Mouse (Mus musculus): ENCODE measurements around the gene Dnaja3. TPM values are rescaled to one million over a fixed set of nuclear protein-coding genes. Genes with fewer than 3 reads are reported as not detected.

Dnaja3 gene
- polyA plus RNA-seq (2015; fragmentation: Nextera tagmentation; extraction: Ambion mirVana): 73.1 and 76.6 TPM in 2 replicates

GRCm38 (mm10) chr16:4639831-4640237 is at the start of gene Dnaja3, which contains the start of gene Vasn:
Gene Dnaja3, plus strand, starts transcription at chr16:4639989.
Gene Vasn, plus strand, starts transcription at chr16:4639941.
- peak within 1 kb of the TSS; percentile 83 for H3K4me3 ChIP-seq (replicated peaks; ENCODE audit: low read length)
- ATAC-seq (ENCODE audit: insufficient read depth, low FRiP score): peak; percentile 90
- 2% methylated on average over 22 of the region's 22 CpGs for WGBS
- no peaks in the 10 kb centered on the region for H3K36me3 ChIP-seq (ENCODE audit: control insufficient read depth, insufficient read depth, low read length)
- H3K4me2 ChIP-seq (ENCODE audit: low read depth, low read length): peak within 1 kb of the TSS; percentile 78
- H3K9me3 ChIP-seq (replicated peaks; ENCODE audit: control insufficient read depth, low read length): no peaks in the 10 kb centered on the region
- no peaks in the 10 kb centered on the region for H3K27me3 ChIP-seq (ENCODE audit: control insufficient read depth, insufficient read depth, low read length)
- peaks cover 46% of the 10 kb centered on the region for H3K4me1 ChIP-seq (ENCODE audit: control insufficient read depth, insufficient read depth, low read length)
- peak within 1 kb of the TSS; percentile 97 for H3K27ac ChIP-seq (ENCODE audit: low read length)
- peak within 1 kb of the TSS; percentile 89 for H3K9ac ChIP-seq (ENCODE audit: low read length)

GRCm38 (mm10) chr16:4590236-4590635 is 49.6 kb upstream of the Dnaja3 start:
- 94% methylated on average over 9 of the region's 9 CpGs for whole genome bisulfite sequencing
- no peaks in the 10 kb centered on the region for H3K27me3 ChIP-seq (ENCODE audit: control insufficient read depth, insufficient read depth, low read length)
- H3K9me3 ChIP-seq (replicated peaks; ENCODE audit: control insufficient read depth, low read length): no peaks in the 10 kb centered on the region
- no peak for ATAC-seq (ENCODE audit: insufficient read depth, low FRiP score)
- no peak overlapping the region for H3K4me3 ChIP-seq (replicated peaks; ENCODE audit: low read length)
- H3K9ac ChIP-seq (ENCODE audit: low read length): no peak overlapping the region
- peaks cover 4% of the 10 kb centered on the region; the same call in 1 of the 2 replicates for H3K36me3 ChIP-seq (ENCODE audit: control insufficient read depth, insufficient read depth, low read length)
- H3K4me2 ChIP-seq (ENCODE audit: low read depth, low read length): no peak overlapping the region
- H3K27ac ChIP-seq (ENCODE audit: low read length): no peak overlapping the region
- peaks cover 28% of the 10 kb centered on the region for H3K4me1 ChIP-seq (ENCODE audit: control insufficient read depth, insufficient read depth, low read length)

GRCm38 (mm10) chr16:4592909-4593875 is 46.6 kb upstream of the Dnaja3 start:
- Histone ChIP-seq H3K9me3 (replicated peaks; ENCODE audit: control insufficient read depth, low read length) (no peaks in the 10 kb centered on the region), H3K27me3 (ENCODE audit: control insufficient read depth, insufficient read depth, low read length) (no peaks in the 10 kb centered on the region), H3K4me3 (replicated peaks; ENCODE audit: low read length) (peak overlapping the region; percentile 80), H3K27ac (ENCODE audit: low read length) (peak overlapping the region; percentile 91), H3K36me3 (ENCODE audit: control insufficient read depth, insufficient read depth, low read length) (peaks cover 4% of the 10 kb centered on the region; the same call in 1 of the 2 replicates), H3K4me2 (ENCODE audit: low read depth, low read length) (peak overlapping the region; percentile 63), H3K4me1 (ENCODE audit: control insufficient read depth, insufficient read depth, low read length) (peaks cover 45% of the 10 kb centered on the region), H3K9ac (ENCODE audit: low read length) (peak overlapping the region; percentile 93)
- WGBS: 12% methylated on average over 32 of the region's 32 CpGs
- ATAC-seq (ENCODE audit: insufficient read depth, low FRiP score): no peak

GRCm38 (mm10) chr16:4593971-4594813 is 45.6 kb upstream of the Dnaja3 start, which contains the start of gene Glis2:
Gene Glis2, plus strand, starts transcription at chr16:4594713.
- H3K4me1 ChIP-seq (ENCODE audit: control insufficient read depth, insufficient read depth, low read length): peaks cover 55% of the 10 kb centered on the region
- no peaks in the 10 kb centered on the region for H3K9me3 ChIP-seq (replicated peaks; ENCODE audit: control insufficient read depth, low read length)
- H3K4me3 ChIP-seq (replicated peaks; ENCODE audit: low read length): peak within 1 kb of the TSS; percentile 80
- peak; percentile 89 for ATAC-seq (ENCODE audit: insufficient read depth, low FRiP score)
- H3K36me3 ChIP-seq (ENCODE audit: control insufficient read depth, insufficient read depth, low read length): peaks cover 4% of the 10 kb centered on the region; the same call in 1 of the 2 replicates
- no peaks in the 10 kb centered on the region for H3K27me3 ChIP-seq (ENCODE audit: control insufficient read depth, insufficient read depth, low read length)
- 1% methylated on average over 33 of the region's 74 CpGs for WGBS
- peak within 1 kb of the TSS; percentile 91 for H3K27ac ChIP-seq (ENCODE audit: low read length)
- peak within 1 kb of the TSS; percentile 63 for H3K4me2 ChIP-seq (ENCODE audit: low read depth, low read length)
- peak within 1 kb of the TSS; percentile 93 for H3K9ac ChIP-seq (ENCODE audit: low read length)

- Histone ChIP-seq H3K4me3 (replicated peaks; ENCODE audit: low read length) (peak overlapping the region; percentile 80), H3K36me3 (ENCODE audit: control insufficient read depth, insufficient read depth, low read length) (peaks cover 4% of the 10 kb centered on the region; the same call in 1 of the 2 replicates), H3K4me1 (ENCODE audit: control insufficient read depth, insufficient read depth, low read length) (peaks cover 57% of the 10 kb centered on the region), H3K27ac (ENCODE audit: low read length) (peak overlapping the region; percentile 91), H3K27me3 (ENCODE audit: control insufficient read depth, insufficient read depth, low read length) (no peaks in the 10 kb centered on the region), H3K4me2 (ENCODE audit: low read depth, low read length) (peak overlapping the region; percentile 63), H3K9ac (ENCODE audit: low read length) (peak overlapping the region; percentile 93), H3K9me3 (replicated peaks; ENCODE audit: control insufficient read depth, low read length) (no peaks in the 10 kb centered on the region)
- no peak for ATAC-seq (ENCODE audit: insufficient read depth, low FRiP score)
- under 1% methylated on average over 39 of the region's 52 CpGs for WGBS
Measured at GRCm38 (mm10) chr16:4594814-4595526, 44.8 kb upstream of the Dnaja3 start.

GRCm38 (mm10) chr16:4595527-4595963 is 44.2 kb upstream of the Dnaja3 start:
- H3K4me2 ChIP-seq (ENCODE audit: low read depth, low read length): peak overlapping the region; percentile 63
- peak overlapping the region; percentile 80 for H3K4me3 ChIP-seq (replicated peaks; ENCODE audit: low read length)
- 6% methylated on average over 5 of the region's 5 CpGs for WGBS
- H3K36me3 ChIP-seq (ENCODE audit: control insufficient read depth, insufficient read depth, low read length): 0 out of 2 replicates have a peak, but pooled peaks cover under 1% of the 10 kb centered on the region
- peak overlapping the region; percentile 93 for H3K9ac ChIP-seq (ENCODE audit: low read length)
- no peaks in the 10 kb centered on the region for H3K27me3 ChIP-seq (ENCODE audit: control insufficient read depth, insufficient read depth, low read length)
- H3K4me1 ChIP-seq (ENCODE audit: control insufficient read depth, insufficient read depth, low read length): peaks cover 58% of the 10 kb centered on the region
- H3K27ac ChIP-seq (ENCODE audit: low read length): peak overlapping the region; percentile 91
- peak; percentile 41 for ATAC-seq (ENCODE audit: insufficient read depth, low FRiP score)
- no peaks in the 10 kb centered on the region for H3K9me3 ChIP-seq (replicated peaks; ENCODE audit: control insufficient read depth, low read length)

GRCm38 (mm10) chr16:4596141-4596728 is 43.6 kb upstream of the Dnaja3 start:
- H3K4me3 ChIP-seq (replicated peaks; ENCODE audit: low read length): peak overlapping the region; percentile 80
- WGBS: 20% methylated on average over 3 of the region's 3 CpGs
- no peaks in the 10 kb centered on the region for H3K27me3 ChIP-seq (ENCODE audit: control insufficient read depth, insufficient read depth, low read length)
- no peaks in the 10 kb centered on the region for H3K36me3 ChIP-seq (ENCODE audit: control insufficient read depth, insufficient read depth, low read length)
- H3K4me1 ChIP-seq (ENCODE audit: control insufficient read depth, insufficient read depth, low read length): peaks cover 63% of the 10 kb centered on the region
- H3K27ac ChIP-seq (ENCODE audit: low read length): peak overlapping the region; percentile 91; the same call in 1 of the 2 replicates
- no peak for ATAC-seq (ENCODE audit: insufficient read depth, low FRiP score)
- H3K4me2 ChIP-seq (ENCODE audit: low read depth, low read length): peak overlapping the region; percentile 63
- peak overlapping the region; percentile 93 for H3K9ac ChIP-seq (ENCODE audit: low read length)
- H3K9me3 ChIP-seq (replicated peaks; ENCODE audit: control insufficient read depth, low read length): no peaks in the 10 kb centered on the region

- no peaks in the 10 kb centered on the region for H3K36me3 ChIP-seq (ENCODE audit: control insufficient read depth, insufficient read depth, low read length)
- peak overlapping the region; percentile 80 for H3K4me3 ChIP-seq (replicated peaks; ENCODE audit: low read length)
- WGBS: 40% methylated on average over 2 of the region's 2 CpGs
- no peak for ATAC-seq (ENCODE audit: insufficient read depth, low FRiP score)
- no peaks in the 10 kb centered on the region for H3K27me3 ChIP-seq (ENCODE audit: control insufficient read depth, insufficient read depth, low read length)
- peaks cover 65% of the 10 kb centered on the region for H3K4me1 ChIP-seq (ENCODE audit: control insufficient read depth, insufficient read depth, low read length)
- peak overlapping the region; percentile 93; the same call in 1 of the 2 replicates for H3K9ac ChIP-seq (ENCODE audit: low read length)
- H3K27ac ChIP-seq (ENCODE audit: low read length): peak overlapping the region; percentile 91
- H3K4me2 ChIP-seq (ENCODE audit: low read depth, low read length): peak overlapping the region; percentile 63
- H3K9me3 ChIP-seq (replicated peaks; ENCODE audit: control insufficient read depth, low read length): no peaks in the 10 kb centered on the region
Measured at GRCm38 (mm10) chr16:4596836-4597235, 43.0 kb upstream of the Dnaja3 start.

Measured in stomach, embryonic 16.5 days (tissue).